Mouse (Mus musculus) G1E-ER4 (cell line): ENCODE data around the gene Mettl7a1. TPM values are rescaled to one million over a fixed set of nuclear protein-coding genes. Genes with fewer than 3 reads are reported as not detected.

Experiments
- GATA1 ChIP-seq: IDR thresholded peaks from one replicate; pipeline ENCODE4 v1.8.0; 2012; ENCODE audit warnings: low read length, inconsistent platforms
- polyA plus RNA-seq: library from polyadenylated mRNA; stranded (reverse); fragments of >175 nt; gene quantifications from 2 replicates; pipeline ENCODE4 v1.2.3, GENCODE M21; 2012

The Mettl7a1 gene
- 40.6 and 54.3 TPM in 2 replicates for polyA plus RNA-seq

DNA sequence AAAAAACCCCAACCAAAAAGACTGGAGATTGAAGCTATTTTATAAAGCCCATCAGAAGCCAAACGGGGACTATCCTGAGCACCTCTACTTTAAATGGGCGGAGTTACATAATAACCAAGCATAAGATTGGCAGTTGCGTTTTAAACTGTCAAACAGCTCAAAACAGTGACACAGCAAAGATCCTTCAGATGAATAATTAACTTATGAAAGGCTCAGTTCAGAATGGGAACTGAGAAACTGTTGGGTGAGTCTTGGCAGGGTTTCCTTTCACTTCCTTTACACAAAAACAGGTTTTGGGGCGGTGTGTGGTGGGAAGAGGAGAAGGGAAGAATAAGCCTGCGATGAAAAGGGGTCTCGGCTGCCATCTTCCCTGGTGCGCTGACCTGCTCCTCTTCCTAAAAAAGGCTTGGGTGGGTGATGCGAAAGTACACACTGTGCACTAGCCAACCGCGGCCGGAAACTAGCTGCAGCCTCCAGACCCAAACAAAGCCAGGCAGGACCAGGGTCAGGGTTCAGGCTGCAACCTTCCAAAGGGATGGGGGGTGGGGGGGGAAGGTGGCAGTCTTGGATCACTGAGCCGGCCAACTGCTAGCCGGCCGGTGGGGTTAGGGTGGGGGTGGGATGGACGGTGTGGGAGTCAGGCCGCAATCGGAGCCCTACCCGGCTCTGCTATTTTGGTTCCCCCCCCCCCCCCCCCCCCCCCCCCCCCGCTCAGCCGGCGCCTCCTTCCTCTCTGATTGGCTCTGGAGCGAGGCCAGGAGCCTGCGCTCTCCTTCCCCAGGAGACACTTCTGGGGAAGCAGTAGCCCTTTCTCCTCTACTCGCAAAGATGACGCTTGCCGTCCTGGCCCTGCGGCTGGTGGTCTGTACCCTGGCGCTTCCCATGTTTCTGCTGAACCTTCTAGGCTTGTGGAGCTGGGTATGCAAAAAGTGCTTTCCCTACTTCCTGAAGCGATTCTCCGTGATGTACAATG is at the start of gene Mettl7a1:
Gene Mettl7a1 (plus strand): TSS at position 122 of the 973 bp plus-strand sequence.
- TF ChIP-seq GATA1: no peak

DNA sequence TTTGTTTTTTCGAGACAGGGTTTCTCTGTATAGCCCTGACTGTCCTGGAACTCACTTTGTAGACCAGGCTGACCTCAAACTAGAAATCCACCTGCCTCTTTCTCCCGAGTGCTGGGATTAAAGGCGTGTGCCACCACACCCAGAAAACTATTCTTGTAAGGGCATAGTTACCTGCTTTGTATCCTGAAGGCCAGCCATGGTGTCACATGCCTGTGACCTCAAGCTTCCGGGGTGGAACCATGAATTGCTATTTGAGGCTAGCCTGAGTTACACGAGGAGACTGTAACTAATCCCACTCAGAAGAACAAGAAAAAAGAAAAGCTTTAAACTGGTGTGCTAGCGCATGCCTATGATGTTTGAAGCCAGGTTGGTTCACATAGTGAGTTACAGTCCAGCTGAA is 47.6 kb upstream of the Mettl7a1 start:
- TF ChIP-seq GATA1: no peak

DNA sequence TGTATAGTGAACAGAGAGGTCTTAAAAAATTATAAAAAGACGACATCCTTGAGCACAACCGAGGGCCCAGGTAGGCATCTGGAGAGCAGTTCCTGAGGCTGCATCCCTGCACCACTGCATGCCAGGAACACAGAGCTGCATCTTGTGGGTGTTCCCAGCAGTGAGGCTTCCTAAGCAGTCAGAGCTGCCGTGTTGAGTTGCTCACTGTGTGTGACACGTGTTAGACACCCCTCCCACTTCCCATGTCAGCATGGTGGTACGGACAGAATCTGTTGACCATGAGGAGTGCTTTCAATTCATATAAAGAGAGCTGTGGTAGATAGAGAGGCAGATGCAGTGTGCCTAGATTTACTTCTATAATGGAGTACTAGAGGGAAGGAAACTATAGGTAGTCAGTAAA is 46.6 kb upstream of the Mettl7a1 start:
- no peak for TF ChIP-seq GATA1

DNA sequence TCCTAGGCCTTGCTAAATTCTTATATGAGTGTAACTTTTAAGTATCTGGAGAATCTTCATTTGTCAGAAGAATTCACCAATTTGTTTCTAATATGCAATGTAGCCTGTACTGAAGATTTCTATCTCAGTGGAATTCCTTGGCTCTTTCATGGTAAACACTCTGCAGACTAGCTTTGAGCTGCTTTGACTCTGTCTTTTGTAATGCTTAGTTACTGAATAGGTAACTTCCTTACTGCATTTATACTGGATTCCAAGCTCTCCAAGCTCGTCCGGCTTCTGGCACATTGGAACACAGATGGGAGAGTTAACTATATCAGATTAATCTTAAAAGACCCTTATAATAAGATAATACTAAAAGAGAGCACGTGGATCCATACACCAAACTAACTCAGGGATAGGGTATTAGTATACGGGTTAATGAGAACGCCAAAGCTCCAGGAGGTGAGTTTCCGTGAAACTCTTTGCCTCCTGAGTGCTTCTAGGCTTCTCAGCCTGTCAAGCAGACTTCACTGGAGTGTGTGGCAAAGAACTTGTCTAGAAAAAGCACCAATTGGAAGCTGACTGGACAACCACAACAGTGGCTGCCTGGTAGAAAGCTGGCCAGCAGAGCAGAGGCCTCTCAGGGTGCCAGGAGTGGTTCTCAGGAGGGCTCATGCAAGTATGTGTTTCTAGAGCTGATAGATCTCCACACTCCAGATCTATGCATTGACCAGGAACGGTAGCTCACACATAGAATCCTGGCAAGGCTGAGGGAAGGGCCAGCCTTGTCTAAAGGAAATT is 45.1 kb upstream of the Mettl7a1 start:
- TF ChIP-seq GATA1: no peak

DNA sequence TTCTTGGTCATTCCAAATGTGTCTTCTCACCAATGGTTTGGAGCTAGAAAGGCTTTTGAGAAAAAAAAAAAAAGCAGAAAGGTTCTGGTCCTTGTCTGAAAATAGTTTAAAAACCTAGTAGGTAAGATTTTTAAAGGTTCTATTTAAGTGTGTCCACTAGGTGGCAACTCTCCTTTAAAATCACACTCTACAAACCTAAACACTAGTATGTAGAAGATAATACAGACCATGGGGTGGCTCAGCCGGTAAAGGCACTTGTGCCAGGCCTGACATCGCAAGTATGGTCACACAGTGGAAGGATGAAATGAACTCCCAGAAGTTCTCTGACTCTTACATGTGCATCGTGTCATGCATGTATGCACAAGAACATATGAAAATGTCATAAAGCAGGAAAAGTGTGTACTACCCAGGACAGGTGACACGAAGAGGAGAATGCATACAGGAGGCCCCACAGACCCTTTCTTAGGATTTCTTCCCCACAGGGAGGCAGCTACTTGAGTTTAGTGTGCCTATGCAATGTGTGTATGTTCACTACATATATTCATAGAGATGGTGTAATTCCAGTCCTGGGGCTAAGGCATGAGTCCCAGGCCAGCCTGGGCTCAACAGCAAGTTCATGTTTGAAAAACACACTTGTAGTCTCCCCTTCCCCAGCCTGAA is 40.6 kb upstream of the Mettl7a1 start:
- TF ChIP-seq GATA1: no peak

DNA sequence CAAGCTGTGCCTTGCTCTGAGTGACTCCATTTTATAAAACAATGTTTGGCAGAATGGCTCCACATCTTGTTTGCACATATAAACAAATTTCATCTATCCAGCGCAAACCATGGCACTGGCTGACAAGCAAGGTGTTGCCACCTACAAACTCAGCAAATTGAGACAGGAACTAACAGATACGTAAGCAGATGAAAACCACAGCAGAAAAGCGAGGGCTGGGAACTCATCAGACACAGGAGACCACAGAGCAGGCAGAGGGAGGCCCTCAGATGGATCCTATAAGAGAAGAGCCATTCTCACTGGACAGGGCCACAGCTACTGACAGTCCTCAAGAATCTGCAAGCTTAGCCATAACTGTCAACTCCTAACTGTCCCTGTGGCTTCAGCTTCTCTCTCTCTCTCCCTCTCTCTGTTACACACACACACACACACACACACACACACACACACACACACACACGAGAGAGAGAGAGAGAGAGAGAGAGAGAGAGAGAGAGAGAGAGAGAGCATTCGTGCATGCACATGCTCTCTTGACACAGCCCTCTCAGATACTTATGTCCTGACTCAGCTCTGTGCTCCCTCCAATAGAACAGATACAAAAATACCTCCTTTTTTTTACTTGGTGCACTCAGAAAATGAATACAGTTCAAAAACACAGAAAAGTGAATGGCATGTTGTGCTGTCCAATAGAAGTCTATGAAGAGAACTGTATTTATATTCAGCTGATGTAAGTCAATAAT is 38.2 kb upstream of the Mettl7a1 start:
- TF ChIP-seq GATA1: no peak

DNA sequence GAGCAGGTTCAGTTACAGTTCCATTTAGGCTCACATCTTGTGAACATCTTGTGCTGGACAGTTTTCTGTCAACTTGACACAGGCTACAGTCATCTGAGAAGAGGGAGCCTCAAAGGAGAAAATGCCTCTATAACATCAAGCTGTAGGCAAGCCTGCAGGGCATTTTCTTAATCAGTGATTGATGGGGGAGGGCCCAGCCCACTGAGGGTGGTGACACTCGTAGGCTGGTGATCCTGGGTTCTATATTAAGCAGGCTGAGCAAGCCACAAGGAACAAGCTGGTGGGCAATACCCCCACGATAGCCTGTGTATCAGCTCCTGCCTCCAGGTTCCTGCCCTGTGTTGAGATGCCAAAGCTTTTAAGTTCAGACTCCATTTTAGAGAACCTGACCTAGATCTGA is 35.0 kb upstream of the Mettl7a1 start:
- no peak for TF ChIP-seq GATA1

DNA sequence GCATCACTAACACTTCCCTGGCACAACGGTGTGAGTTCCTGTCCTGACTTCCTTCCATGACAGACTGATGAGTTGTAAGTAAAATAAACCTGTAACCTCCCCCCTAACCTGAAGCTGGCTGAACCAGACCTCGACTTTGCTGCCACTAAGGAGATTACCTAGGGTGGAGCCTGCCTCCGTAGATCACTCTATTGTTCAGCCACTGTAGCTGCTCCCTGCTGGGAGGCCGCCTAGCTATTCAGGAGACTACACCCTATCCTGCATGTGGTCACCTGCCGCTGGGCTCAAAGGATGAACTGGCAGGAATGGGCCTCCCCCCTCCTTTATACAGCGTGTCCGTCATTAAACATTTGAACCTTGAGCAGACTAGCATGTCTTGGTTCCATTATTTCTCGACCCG is 34.2 kb upstream of the Mettl7a1 start:
- TF ChIP-seq GATA1: no peak

DNA sequence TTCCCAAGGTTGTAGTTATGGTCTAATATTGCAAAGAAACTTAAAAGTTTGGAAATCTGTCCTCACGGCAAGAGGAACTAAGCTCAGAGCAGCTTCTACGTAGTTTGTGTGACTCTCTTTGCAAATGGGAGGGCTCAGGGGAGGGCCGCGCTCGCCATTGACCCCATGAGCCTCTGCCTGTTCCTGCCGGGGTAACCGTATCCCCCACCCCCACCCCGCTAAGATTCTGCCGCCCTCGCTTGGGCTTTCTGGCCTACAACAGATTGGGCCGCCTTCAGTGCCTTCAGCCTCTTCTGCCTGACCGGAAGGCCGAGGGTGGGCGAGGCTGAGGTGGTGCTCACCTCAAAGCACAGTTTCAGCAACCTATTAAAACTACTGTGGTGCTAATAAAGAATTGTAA is 32.5 kb upstream of the Mettl7a1 start:
- TF ChIP-seq GATA1: no peak

DNA sequence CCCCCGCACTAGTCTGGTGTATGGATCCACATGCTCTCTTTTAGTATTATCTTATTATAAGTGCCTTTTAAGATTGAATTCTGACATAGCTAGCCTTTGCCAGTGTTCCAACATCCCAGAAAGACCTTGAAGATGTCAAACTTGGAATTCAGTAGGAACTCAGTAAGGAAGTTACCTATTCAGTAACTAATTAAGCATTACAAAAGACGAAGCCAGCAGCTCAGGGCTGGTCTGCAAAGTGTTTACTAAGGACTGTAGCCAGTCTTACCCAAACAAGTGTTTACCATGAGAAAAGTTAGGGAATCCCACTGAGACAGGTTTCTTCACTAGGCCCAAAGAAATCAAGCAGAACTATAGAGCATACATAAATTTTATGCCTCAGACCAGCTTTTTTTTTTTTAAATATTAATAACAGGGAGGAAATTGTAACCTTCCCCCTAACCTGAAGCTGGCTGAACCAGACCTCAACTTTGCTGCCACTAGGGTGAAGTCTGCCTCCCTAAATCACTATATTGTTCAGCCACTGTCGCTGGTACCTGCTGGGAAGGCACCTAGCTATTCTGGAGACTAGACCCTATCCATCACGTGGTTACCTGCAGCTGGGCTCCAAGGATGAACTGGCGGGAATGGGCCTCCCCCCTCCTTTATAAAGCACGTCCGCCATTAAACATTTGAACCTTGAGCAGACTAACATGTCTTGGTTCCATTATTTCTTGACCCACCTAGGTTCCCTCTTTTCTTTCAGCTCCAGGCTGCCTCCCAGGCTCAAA is 29.0 kb upstream of the Mettl7a1 start:
- no peak for TF ChIP-seq GATA1

DNA sequence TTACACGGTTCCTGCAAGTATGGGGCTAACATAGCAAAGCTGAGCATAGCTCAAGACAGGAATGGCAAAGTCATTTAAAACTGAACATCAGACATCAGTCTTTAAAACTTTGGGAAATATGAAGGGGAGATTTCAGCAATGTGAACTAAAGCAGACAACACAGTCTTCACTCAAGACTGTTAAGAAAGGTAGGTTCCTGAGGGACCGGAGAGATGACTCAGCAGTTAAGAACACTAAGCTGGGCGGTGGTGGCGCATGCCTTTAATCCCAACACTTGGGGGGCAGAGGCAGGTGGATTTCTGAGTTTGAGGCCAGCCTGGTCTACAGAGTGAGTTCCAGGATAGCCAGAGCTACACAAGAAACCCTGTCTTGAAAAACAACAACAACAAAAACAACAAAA is 27.5 kb upstream of the Mettl7a1 start:
- TF ChIP-seq GATA1: no peak

DNA sequence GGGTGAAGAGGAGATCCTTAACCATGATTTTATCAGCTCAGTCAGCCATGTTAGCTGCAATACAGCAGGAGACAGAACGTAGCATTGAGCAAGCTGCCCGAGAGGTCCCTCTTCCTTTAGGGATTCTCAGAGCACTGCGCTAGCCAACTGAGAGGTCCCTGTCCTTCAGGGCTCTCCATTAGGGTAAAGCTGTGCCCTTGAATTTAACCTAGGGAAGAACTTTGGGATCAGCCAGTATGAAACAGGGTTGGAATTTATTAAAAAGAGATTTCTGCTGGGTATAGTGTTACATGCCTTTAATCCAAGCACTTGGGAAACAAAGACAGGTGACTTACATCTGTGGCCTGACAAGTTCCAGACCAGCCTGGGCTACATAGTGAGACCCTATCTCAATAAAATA is 26.4 kb upstream of the Mettl7a1 start:
- TF ChIP-seq GATA1: no peak

DNA sequence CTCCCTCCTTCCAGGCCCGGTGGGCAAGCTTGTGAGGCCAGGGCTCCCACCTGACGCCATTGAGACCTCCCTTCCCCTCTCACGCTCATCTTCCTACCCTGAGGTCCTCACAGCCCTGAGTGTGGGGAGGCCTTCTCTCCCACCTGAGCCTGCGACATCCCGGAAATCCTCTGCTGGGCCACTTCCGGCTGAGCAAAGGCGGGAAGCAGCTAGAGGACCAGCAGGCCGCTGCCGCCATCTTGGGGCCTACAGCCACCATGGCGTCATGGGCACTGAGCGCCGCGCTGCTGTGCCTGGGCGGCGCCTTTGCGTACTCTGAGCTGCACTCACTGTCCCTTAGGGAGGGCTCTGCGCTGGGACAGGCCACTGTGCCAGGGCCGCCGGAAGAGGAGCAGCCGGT is 23.3 kb upstream of the Mettl7a1 start, which contains the start of gene Tmprss12:
Gene Tmprss12 (plus strand): TSS at position 212 of the 400 bp plus-strand sequence.
- TF ChIP-seq GATA1: no peak

DNA sequence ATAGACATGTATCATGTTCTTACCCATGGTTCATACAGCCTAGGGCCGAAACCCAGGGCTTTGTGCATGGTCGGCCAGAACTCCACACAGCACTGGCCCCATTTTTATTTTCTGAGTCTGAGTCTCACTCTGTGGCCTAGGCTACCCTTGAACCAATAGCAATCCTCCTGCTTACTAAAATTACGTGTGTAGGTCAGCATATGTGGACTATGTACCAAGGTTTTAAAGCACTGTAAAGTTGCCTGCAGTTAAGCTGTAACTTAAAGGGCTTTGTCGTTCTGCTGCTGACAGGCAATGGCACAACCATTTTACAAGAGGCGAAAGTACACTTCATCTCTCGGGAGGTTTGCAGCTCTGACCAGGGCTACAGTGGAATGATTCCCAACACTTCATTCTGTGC is 15.0 kb upstream of the Mettl7a1 start:
- no peak for TF ChIP-seq GATA1

DNA sequence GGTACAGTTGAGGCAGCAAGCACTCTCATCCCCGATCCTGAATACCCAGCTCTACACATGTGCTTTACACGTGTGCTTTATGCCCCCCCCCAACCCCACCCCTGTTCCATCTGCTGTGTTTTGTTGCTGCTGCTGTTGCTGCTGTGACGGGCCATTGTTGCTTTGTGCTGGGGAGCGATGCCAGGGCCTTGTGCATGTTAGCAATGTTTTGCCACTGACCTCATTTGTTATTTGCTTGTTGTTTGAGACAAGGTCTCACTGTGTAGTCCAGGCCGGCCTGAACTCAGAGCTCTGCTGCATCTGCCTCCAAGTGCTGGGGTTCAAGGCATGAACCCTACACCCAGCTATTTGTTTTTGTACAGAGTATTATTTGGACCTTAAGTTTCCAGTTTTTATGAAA is 13.1 kb upstream of the Mettl7a1 start:
- TF ChIP-seq GATA1: no peak
